Mouse (Mus musculus): ENCODE results near the gene Akip1. TPM values are rescaled to one million over a fixed set of nuclear protein-coding genes. Genes with fewer than 3 reads are reported as not detected.

Akip1 gene
- polyA plus RNA-seq, 1 experiment from 2014 or later: 24.0 TPM

Other genes with a start within 250 kb of the Akip1 start
- gene Trim66, start 195.6 kb upstream of the Akip1 start, polyA plus RNA-seq (2014; fragmentation: Nextera tagmentation; extraction: Ambion mirVana): 0.03 TPM in 1 of 2 replicates, not detected in the other
- gene Rpl27a, start 184.5 kb upstream of the Akip1 start, polyA plus RNA-seq (2014; fragmentation: Nextera tagmentation; extraction: Ambion mirVana): 137 and 156 TPM in 2 replicates
- 48.3 and 52.3 TPM in 2 replicates for gene St5, start 85 bp upstream of the Akip1 start, polyA plus RNA-seq (2014; fragmentation: Nextera tagmentation; extraction: Ambion mirVana)
- gene BC051019, start 20.2 kb downstream of the Akip1 start, polyA plus RNA-seq (2014; fragmentation: Nextera tagmentation; extraction: Ambion mirVana): 0.20 TPM in 1 of 2 replicates, not detected in the other
- gene Ascl3, start 28.0 kb downstream of the Akip1 start, polyA plus RNA-seq (2014; fragmentation: Nextera tagmentation; extraction: Ambion mirVana): not detected in 2 replicates
- 21.4 and 23.9 TPM in 2 replicates for gene Tmem9b, start 49.2 kb downstream of the Akip1 start, polyA plus RNA-seq (2014; fragmentation: Nextera tagmentation; extraction: Ambion mirVana)
- 0.20 and 0.21 TPM in 2 replicates for gene Nrip3, start 78.3 kb downstream of the Akip1 start, polyA plus RNA-seq (2014; fragmentation: Nextera tagmentation; extraction: Ambion mirVana)
- gene Scube2, start 162.0 kb downstream of the Akip1 start, polyA plus RNA-seq (2014; fragmentation: Nextera tagmentation; extraction: Ambion mirVana): 0.40 and 0.87 TPM in 2 replicates